Mouse (Mus musculus): ENCODE measurements at regions not wholly inside any gene's neighbourhood (a gene's known extent, or its start where the extent isn't known, plus 50 kb on each side); places are given as distances from the start of the nearest gene placed in this dataset.

GRCm38 (mm10) chr5:118815783-118816182 is 255.3 kb downstream of the Med13l start:
- H3K4me1 ChIP-seq (ENCODE audit: control insufficient read depth, insufficient read depth, low read length): peaks cover 3% of the 10 kb centered on the region; the same call in 1 of the 2 replicates
- H3K4me3 ChIP-seq (ENCODE audit: control insufficient read depth, low read depth, low read length): no peak overlapping the region
- no peak overlapping the region for H3K27ac ChIP-seq (ENCODE audit: control insufficient read depth, insufficient read depth, low read depth, low read length)
- no peak for TF ChIP-seq CTCF (IDR thresholded peaks at IDR 0.05; ENCODE audit: control insufficient read depth, insufficient read depth, insufficient replicate concordance, low read depth, low read length)
- no peak for TF ChIP-seq POLR2A (IDR thresholded peaks at IDR 0.05; ENCODE audit: control insufficient read depth, low read depth, low read length)
- H3K36me3 ChIP-seq (ENCODE audit: control insufficient read depth, insufficient read depth, low read length): no peaks in the 10 kb centered on the region
- no peaks in the 10 kb centered on the region for H3K27me3 ChIP-seq (ENCODE audit: control insufficient read depth, insufficient read depth, low read length)

- H3K4me3 ChIP-seq (ENCODE audit: control insufficient read depth, low read depth, low read length): no peak overlapping the region
- no peak for TF ChIP-seq POLR2A (IDR thresholded peaks at IDR 0.05; ENCODE audit: control insufficient read depth, low read depth, low read length)
- TF ChIP-seq CTCF (IDR thresholded peaks at IDR 0.05; ENCODE audit: control insufficient read depth, insufficient read depth, insufficient replicate concordance, low read depth, low read length): no peak
- no peaks in the 10 kb centered on the region for H3K4me1 ChIP-seq (ENCODE audit: control insufficient read depth, insufficient read depth, low read length)
- no peaks in the 10 kb centered on the region for H3K27me3 ChIP-seq (ENCODE audit: control insufficient read depth, insufficient read depth, low read length)
- H3K27ac ChIP-seq (ENCODE audit: control insufficient read depth, insufficient read depth, low read depth, low read length): no peak overlapping the region
- H3K36me3 ChIP-seq (ENCODE audit: control insufficient read depth, insufficient read depth, low read length): no peaks in the 10 kb centered on the region
These were observed 257.8 kb downstream of the Med13l start for GRCm38 (mm10) chr5:118818294-118818693.

- TF ChIP-seq POLR2A (IDR thresholded peaks at IDR 0.05; ENCODE audit: control insufficient read depth, low read depth, low read length): no peak
- no peak overlapping the region for H3K27ac ChIP-seq (ENCODE audit: control insufficient read depth, insufficient read depth, low read depth, low read length)
- no peak overlapping the region for H3K4me3 ChIP-seq (ENCODE audit: control insufficient read depth, low read depth, low read length)
- H3K36me3 ChIP-seq (ENCODE audit: control insufficient read depth, insufficient read depth, low read length): no peaks in the 10 kb centered on the region
- no peaks in the 10 kb centered on the region for H3K4me1 ChIP-seq (ENCODE audit: control insufficient read depth, insufficient read depth, low read length)
- H3K27me3 ChIP-seq (ENCODE audit: control insufficient read depth, insufficient read depth, low read length): no peaks in the 10 kb centered on the region
These were observed 264.3 kb downstream of the Med13l start for GRCm38 (mm10) chr5:118824791-118825190.

GRCm38 (mm10) chr5:118829031-118829698 is 268.7 kb downstream of the Med13l start:
- Histone ChIP-seq H3K4me3 (ENCODE audit: control insufficient read depth, low read depth, low read length) (no peak overlapping the region), H3K4me1 (ENCODE audit: control insufficient read depth, insufficient read depth, low read length) (no peaks in the 10 kb centered on the region), H3K27me3 (ENCODE audit: control insufficient read depth, insufficient read depth, low read length) (no peaks in the 10 kb centered on the region), H3K36me3 (ENCODE audit: control insufficient read depth, insufficient read depth, low read length) (no peaks in the 10 kb centered on the region), H3K27ac (ENCODE audit: control insufficient read depth, insufficient read depth, low read depth, low read length) (no peak overlapping the region)
- TF ChIP-seq POLR2A (IDR thresholded peaks at IDR 0.05; ENCODE audit: control insufficient read depth, low read depth, low read length) (no peak), CTCF (IDR thresholded peaks at IDR 0.05; ENCODE audit: control insufficient read depth, insufficient read depth, insufficient replicate concordance, low read depth, low read length) (no peak)

- Histone ChIP-seq H3K4me1 (ENCODE audit: control insufficient read depth, insufficient read depth, low read length) (no peaks in the 10 kb centered on the region), H3K27me3 (ENCODE audit: control insufficient read depth, insufficient read depth, low read length) (no peaks in the 10 kb centered on the region), H3K36me3 (ENCODE audit: control insufficient read depth, insufficient read depth, low read length) (no peaks in the 10 kb centered on the region), H3K27ac (ENCODE audit: control insufficient read depth, insufficient read depth, low read depth, low read length) (no peak overlapping the region), H3K4me3 (ENCODE audit: control insufficient read depth, low read depth, low read length) (no peak overlapping the region)
- TF ChIP-seq POLR2A (IDR thresholded peaks at IDR 0.05; ENCODE audit: control insufficient read depth, low read depth, low read length) (no peak), CTCF (IDR thresholded peaks at IDR 0.05; ENCODE audit: control insufficient read depth, insufficient read depth, insufficient replicate concordance, low read depth, low read length) (no peak)
These were observed 272.2 kb downstream of the Med13l start for GRCm38 (mm10) chr5:118832701-118833100.

- H3K36me3 ChIP-seq (ENCODE audit: control insufficient read depth, insufficient read depth, low read length): no peaks in the 10 kb centered on the region
- H3K4me1 ChIP-seq (ENCODE audit: control insufficient read depth, insufficient read depth, low read length): no peaks in the 10 kb centered on the region
- H3K4me3 ChIP-seq (ENCODE audit: control insufficient read depth, low read depth, low read length): no peak overlapping the region
- no peak overlapping the region for H3K27ac ChIP-seq (ENCODE audit: control insufficient read depth, insufficient read depth, low read depth, low read length)
- H3K27me3 ChIP-seq (ENCODE audit: control insufficient read depth, insufficient read depth, low read length): no peaks in the 10 kb centered on the region
- no peak for TF ChIP-seq POLR2A (IDR thresholded peaks at IDR 0.05; ENCODE audit: control insufficient read depth, low read depth, low read length)
- no peak for TF ChIP-seq CTCF (IDR thresholded peaks at IDR 0.05; ENCODE audit: control insufficient read depth, insufficient read depth, insufficient replicate concordance, low read depth, low read length)
These were observed 273.6 kb downstream of the Med13l start for GRCm38 (mm10) chr5:118834129-118834528.

DNA sequence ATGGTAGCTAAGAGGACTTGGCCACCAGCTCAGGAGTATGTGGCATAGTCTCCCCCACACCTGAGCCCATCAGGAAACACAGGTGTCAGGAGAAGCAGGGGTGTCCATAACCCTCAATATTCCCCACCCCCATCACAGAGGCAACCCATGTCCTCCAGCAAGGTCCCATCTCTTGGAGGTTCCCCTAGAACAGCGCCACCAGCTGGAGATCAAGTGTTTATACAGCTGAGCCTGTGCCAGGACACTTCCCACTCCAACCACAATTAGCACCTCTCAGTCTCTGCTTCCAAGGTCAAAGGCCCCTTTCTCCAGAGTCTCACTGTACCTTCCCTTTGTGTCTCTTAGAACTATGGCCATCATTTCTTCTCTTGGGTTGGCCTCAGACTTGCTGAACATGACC is 276.5 kb downstream of the Med13l start:
- TF ChIP-seq CTCF (IDR thresholded peaks at IDR 0.05; ENCODE audit: control insufficient read depth, insufficient read depth, insufficient replicate concordance, low read depth, low read length) (peak; percentile 40; the same call in 1 of the 2 replicates), POLR2A (IDR thresholded peaks at IDR 0.05; ENCODE audit: control insufficient read depth, low read depth, low read length) (no peak)
- no peak overlapping the region for H3K27ac ChIP-seq (ENCODE audit: control insufficient read depth, insufficient read depth, low read depth, low read length)
- no peaks in the 10 kb centered on the region for H3K4me1 ChIP-seq (ENCODE audit: control insufficient read depth, insufficient read depth, low read length)
- H3K4me3 ChIP-seq (ENCODE audit: control insufficient read depth, low read depth, low read length): no peak overlapping the region
- H3K36me3 ChIP-seq (ENCODE audit: control insufficient read depth, insufficient read depth, low read length): no peaks in the 10 kb centered on the region
- H3K27me3 ChIP-seq (ENCODE audit: control insufficient read depth, insufficient read depth, low read length): no peaks in the 10 kb centered on the region
